Mouse (Mus musculus): ENCODE results near the gene Lypd9.

DNA sequence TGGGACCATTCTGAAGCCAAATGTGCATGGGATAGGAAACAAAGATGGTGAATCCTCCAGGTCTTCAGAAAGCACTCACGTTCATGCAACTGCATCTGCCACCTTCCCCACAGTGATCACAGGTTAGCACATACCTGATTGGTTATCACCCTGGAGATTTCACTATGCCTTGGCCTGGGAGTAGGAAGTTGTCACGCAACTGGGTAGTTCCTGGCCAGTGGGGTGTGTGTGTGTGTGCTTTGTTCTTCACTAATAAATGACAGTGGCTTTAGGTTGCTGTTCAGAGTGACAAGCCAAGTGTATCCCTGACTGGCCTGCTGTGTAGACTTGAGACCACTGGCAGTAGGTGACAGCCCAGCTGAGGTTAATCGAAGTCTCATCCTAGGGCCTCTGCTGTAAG is 20.5 kb downstream of the Lypd9 start, which contains the start of gene Gm12253:
- TF ChIP-seq GATA1 (IDR thresholded peaks at IDR 0.05; ENCODE audit: borderline replicate concordance, low read length): no peak
- no peak for TF ChIP-seq FLI1 (IDR thresholded peaks at IDR 0.05; ENCODE audit: low read length)
